Mouse (Mus musculus): ENCODE results near the gene Gpc6.

DNA sequence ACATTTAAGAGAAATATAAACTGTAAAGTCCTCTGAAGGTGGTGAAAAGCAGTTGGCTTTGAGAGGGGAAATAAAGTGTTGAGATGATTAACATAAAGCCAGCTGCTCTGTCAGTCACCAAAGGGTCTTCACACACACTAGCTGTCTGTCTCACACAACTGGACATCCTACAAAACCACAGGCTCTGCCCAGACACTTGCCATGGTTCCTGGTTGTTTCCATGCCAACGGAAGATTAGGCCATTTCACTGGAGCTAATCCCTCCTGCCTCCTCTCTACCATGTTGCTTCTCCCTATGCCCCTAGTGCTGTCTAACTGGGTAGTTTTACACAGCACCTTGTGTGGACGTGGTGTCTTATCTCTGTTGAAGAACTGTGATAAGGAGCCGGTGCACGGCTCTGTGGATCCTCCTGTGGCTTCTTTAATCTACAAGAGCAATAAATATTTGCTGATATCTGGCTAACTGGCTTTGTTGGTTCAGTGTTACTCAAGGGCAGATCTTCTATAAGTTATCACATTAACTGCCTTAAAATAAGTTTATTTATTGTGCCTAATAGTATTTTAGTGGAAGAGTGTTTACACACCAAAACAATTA lies 562.1 kb downstream of the Gpc6 start:
- no peak for TF ChIP-seq CTCF (IDR thresholded peaks at IDR 0.05; ENCODE audit: low read depth, low read length)
- TF ChIP-seq POLR2A (IDR thresholded peaks at IDR 0.05; ENCODE audit: borderline replicate concordance, low read depth, low read length) = no peak

Data from bone marrow macrophage, adult 2 months (primary cell).